Mouse (Mus musculus) heart, adult 2 months (tissue): ENCODE results near the gene Gm21188.
"Not testable (repeated sequence)": the region's sequence is repeated elsewhere in the genome, so short reads cannot be mapped to it uniquely, and the experiment has no call there.

Experiments
- CTCF ChIP-seq: fragments of 200-600 bp; IDR thresholded peaks from 2 replicates; pipeline ENCODE4 v1.8.1; 2022; ENCODE audit warnings: antibody characterized with exemption, mild to moderate bottlenecking, moderate library complexity
- EP300 ChIP-seq: fragments of 200-500 bp; IDR thresholded peaks from 2 replicates; pipeline ENCODE4 v1.6.1; 2011; ENCODE audit warnings: low read depth, low read length, control low read depth; ENCODE audit not compliant: insufficient read depth

DNA sequence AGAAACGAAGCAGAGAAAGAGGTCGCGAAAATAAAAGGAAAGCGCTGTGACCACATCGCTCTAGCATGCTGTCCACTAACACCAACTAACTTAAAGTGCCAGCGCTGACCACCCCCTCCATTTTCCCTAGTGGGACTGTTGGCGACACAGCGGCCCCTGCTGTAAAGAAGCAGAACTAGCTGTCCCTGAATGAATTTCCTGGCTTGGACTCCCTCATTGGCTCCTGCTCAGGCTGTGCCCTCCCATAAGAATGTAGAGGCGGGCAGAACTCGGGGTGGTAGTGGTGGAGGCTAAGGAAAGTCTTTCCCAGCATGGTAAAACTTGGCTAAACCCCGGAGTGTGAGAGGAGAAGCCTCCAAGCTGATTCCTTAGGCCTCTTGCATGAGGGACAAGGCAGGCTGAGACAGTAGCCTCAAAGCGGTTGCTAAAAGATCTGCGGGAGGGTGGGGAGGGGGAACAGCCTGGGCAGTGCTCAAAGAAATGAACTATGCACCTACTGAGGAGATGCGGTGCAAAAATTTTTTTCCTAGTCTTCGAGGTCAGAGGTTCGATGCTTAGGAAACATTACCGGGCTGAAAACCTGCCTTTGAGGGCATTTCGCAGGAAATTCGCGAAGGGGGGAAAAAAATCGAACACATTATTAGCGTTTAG, 11.6 kb upstream of the Gm21188 start:
- TF ChIP-seq CTCF, EP300: not testable (repeated sequence)
